Mouse (Mus musculus): ENCODE measurements around the gene Cox4i1. TPM values are rescaled to one million over a fixed set of nuclear protein-coding genes. Genes with fewer than 3 reads are reported as not detected.

Gene Cox4i1
- polyA plus RNA-seq (2015; fragmentation: Nextera tagmentation; extraction: Ambion mirVana), result 1,028 and 1,049 TPM in 2 replicates

DNA sequence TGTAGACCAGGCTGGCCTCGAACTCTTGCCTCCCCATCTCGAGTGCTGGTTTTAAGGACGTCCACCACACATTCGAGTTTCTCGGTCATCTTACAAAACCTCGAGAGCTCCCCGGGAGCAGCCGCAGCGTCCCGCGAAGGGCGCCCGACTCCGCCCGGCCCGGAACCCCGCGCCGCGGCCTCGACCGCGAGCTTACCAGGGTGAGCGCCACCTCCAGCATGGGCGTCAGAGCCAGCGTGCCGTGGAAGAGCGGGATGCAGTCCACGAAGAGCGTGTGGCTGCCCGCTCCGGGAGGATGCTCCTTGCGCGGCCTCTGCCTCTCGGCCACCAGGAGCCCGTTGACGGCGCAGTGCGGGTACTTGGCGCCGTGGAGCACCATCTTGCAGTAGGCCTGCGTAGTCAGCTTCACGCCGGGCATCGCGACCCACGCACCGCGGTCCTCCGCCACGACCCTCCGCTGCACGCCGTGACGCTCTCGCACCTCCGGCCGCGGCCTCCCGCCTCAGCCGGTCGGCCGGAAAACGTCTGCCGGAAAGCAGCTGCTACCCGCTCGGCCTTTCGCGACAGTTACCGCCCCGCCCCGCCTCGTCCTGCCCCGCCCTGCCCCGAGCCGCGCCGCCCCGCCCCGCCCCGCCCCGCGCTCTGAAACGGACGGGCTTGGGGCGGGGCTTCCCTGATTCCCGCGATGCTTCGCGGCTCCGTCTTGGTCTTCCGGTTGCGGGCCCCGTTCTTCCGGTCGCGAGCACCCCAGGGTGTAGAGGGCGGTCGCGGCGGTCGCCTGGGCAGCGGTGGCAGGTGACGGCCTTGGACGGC, at the start of gene Cox4i1, which contains the start of gene Gm27021:
Gene Cox4i1, plus strand, starts transcription at position 662 of the 813 bp plus-strand sequence.
Gene Gm27021, minus strand, starts transcription at position 519 of the 813 bp plus-strand sequence.
- H3K4me1 ChIP-seq, result peaks cover 61% of the 10 kb centered on the region
- peak within 1 kb of the TSS; percentile 85 for H3K27ac ChIP-seq
- peak; percentile 94 for ATAC-seq (replicated peaks)
- H3K4me3 ChIP-seq, result peak within 1 kb of the TSS; percentile 98
- WGBS, result under 1% methylated on average over 105 of the region's 105 CpGs
- peak within 1 kb of the TSS; percentile 73 for H3K4me2 ChIP-seq
- H3K9ac ChIP-seq, result peak within 1 kb of the TSS; percentile 97
- H3K9me3 ChIP-seq, result no peaks in the 10 kb centered on the region
- H3K27me3 ChIP-seq (replicated peaks), result no peaks in the 10 kb centered on the region
- H3K36me3 ChIP-seq (replicated peaks), result peaks cover 10% of the 10 kb centered on the region; the same call in 1 of the 2 replicates

GRCm38 (mm10) chr8:120619235-120620180, 48.5 kb upstream of the Cox4i1 start:
- no peak overlapping the region for H3K9ac ChIP-seq
- no peaks in the 10 kb centered on the region for H3K9me3 ChIP-seq
- ATAC-seq (replicated peaks), result no peak
- H3K36me3 ChIP-seq (replicated peaks), result no peaks in the 10 kb centered on the region
- H3K4me1 ChIP-seq, result peaks cover 39% of the 10 kb centered on the region
- H3K27me3 ChIP-seq (replicated peaks), result no peaks in the 10 kb centered on the region
- H3K4me3 ChIP-seq, result no peak overlapping the region
- H3K27ac ChIP-seq, result no peak overlapping the region
- H3K4me2 ChIP-seq, result no peak overlapping the region
- WGBS, result 70% methylated on average over 11 of the region's 11 CpGs

DNA sequence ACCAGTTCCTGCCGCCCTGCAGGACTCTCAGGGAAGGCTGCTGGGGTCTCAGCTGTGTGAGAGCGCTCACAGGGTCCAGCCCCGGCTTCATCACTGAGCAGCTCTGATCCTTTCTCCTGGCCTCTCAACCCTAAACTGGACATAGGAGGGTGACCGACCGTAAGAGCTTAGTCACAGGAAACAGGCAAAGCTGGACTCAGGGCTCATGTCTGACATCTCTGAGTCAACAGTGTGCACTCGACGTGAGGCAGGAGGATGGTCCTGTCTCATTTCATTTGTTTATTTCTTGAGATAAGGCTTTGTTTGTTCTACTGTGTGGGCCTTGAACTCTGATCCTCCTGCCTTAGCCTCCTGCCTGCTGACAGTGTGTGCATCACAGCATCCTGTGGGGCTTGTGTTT, 47.6 kb upstream of the Cox4i1 start:
- Histone ChIP-seq H3K4me3 (no peak overlapping the region), H3K9ac (no peak overlapping the region), H3K27me3 (replicated peaks) (no peaks in the 10 kb centered on the region), H3K4me2 (no peak overlapping the region), H3K9me3 (no peaks in the 10 kb centered on the region), H3K4me1 (peaks cover 39% of the 10 kb centered on the region), H3K27ac (no peak overlapping the region), H3K36me3 (replicated peaks) (no peaks in the 10 kb centered on the region)
- 54% methylated on average over 7 of the region's 7 CpGs for WGBS
- ATAC-seq (replicated peaks), result no peak

- Histone ChIP-seq H3K4me1 (peaks cover 25% of the 10 kb centered on the region), H3K27ac (no peak overlapping the region), H3K4me2 (no peak overlapping the region), H3K9ac (no peak overlapping the region), H3K4me3 (no peak overlapping the region), H3K36me3 (replicated peaks) (no peaks in the 10 kb centered on the region), H3K9me3 (no peaks in the 10 kb centered on the region), H3K27me3 (replicated peaks) (no peaks in the 10 kb centered on the region)
- WGBS, result 51% methylated on average over 14 of the region's 14 CpGs
- no peak for ATAC-seq (replicated peaks)
These were observed 45.9 kb upstream of the Cox4i1 start for GRCm38 (mm10) chr8:120622161-120622560.

DNA sequence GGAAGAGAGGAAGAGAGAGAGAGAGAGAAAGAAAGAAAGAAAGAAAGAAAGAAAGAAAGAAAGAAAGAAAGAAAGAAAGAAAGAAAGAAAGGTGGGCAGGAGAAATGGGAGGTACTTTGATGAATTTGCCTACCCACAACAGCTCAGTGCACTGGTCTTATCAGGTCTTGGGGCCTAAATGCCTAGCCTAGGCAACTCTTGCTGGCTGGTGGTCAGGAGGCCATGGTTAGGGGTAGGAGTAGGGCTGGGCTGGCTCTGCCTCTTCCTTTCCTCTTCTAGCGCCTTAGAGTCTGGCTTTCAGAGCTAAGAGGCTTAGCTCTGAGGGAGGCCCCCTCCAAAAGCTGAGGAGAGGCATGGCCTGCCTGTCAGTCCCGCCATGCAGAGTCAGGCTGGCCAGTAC, 44.4 kb upstream of the Cox4i1 start:
- no peak overlapping the region for H3K9ac ChIP-seq
- H3K4me2 ChIP-seq, result no peak overlapping the region
- no peak for ATAC-seq (replicated peaks)
- H3K36me3 ChIP-seq (replicated peaks), result no peaks in the 10 kb centered on the region
- 16% methylated on average over 2 of the region's 2 CpGs for WGBS
- no peaks in the 10 kb centered on the region for H3K27me3 ChIP-seq (replicated peaks)
- no peaks in the 10 kb centered on the region for H3K9me3 ChIP-seq
- H3K4me3 ChIP-seq, result no peak overlapping the region
- peaks cover 13% of the 10 kb centered on the region for H3K4me1 ChIP-seq
- H3K27ac ChIP-seq, result no peak overlapping the region

- H3K9me3 ChIP-seq, result no peaks in the 10 kb centered on the region
- no peaks in the 10 kb centered on the region for H3K36me3 ChIP-seq (replicated peaks)
- H3K9ac ChIP-seq, result no peak overlapping the region
- no peak overlapping the region for H3K27ac ChIP-seq
- 64% methylated on average over 11 of the region's 11 CpGs for WGBS
- no peak overlapping the region for H3K4me2 ChIP-seq
- ATAC-seq (replicated peaks), result no peak
- no peaks in the 10 kb centered on the region for H3K27me3 ChIP-seq (replicated peaks)
- H3K4me1 ChIP-seq, result peaks cover 8% of the 10 kb centered on the region
- no peak overlapping the region for H3K4me3 ChIP-seq
These were observed 41.6 kb upstream of the Cox4i1 start for GRCm38 (mm10) chr8:120626461-120626860.

DNA sequence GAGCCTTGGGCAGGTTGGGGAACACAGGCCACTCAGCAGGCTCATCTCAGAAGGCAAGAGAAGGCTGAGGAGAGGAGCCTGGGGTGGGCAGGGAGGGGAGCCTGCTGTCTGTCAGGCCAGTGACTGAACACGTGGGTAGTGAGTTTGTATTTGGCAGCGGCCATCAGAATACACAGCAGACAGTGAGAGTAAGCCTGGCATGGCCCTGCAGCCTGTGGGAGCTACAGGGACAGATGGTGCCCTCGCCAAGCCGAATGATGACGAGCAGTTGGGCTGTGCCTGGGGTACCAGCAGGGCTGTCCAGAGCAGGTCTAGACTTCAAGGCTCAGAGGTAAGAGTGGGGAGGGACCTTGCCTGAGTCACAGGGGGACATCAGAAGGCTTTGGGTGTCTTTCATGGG, 40.7 kb upstream of the Cox4i1 start:
- H3K4me3 ChIP-seq, result no peak overlapping the region
- H3K4me1 ChIP-seq, result no peaks in the 10 kb centered on the region
- H3K27ac ChIP-seq, result no peak overlapping the region
- no peaks in the 10 kb centered on the region for H3K36me3 ChIP-seq (replicated peaks)
- 79% methylated on average over 5 of the region's 5 CpGs for WGBS
- H3K9ac ChIP-seq, result no peak overlapping the region
- no peaks in the 10 kb centered on the region for H3K9me3 ChIP-seq
- no peak for ATAC-seq (replicated peaks)
- H3K4me2 ChIP-seq, result no peak overlapping the region
- no peaks in the 10 kb centered on the region for H3K27me3 ChIP-seq (replicated peaks)

- Histone ChIP-seq H3K36me3 (replicated peaks) (no peaks in the 10 kb centered on the region), H3K9ac (no peak overlapping the region), H3K9me3 (no peaks in the 10 kb centered on the region), H3K4me2 (no peak overlapping the region), H3K27ac (no peak overlapping the region), H3K4me3 (no peak overlapping the region), H3K4me1 (peaks cover 18% of the 10 kb centered on the region), H3K27me3 (replicated peaks) (0 out of 2 replicates have a peak, but pooled peaks cover under 1% of the 10 kb centered on the region)
- no peak for ATAC-seq (replicated peaks)
- WGBS, result 40% methylated on average over 5 of the region's 5 CpGs
These were observed 38.0 kb upstream of the Cox4i1 start for GRCm38 (mm10) chr8:120630031-120630430.

DNA sequence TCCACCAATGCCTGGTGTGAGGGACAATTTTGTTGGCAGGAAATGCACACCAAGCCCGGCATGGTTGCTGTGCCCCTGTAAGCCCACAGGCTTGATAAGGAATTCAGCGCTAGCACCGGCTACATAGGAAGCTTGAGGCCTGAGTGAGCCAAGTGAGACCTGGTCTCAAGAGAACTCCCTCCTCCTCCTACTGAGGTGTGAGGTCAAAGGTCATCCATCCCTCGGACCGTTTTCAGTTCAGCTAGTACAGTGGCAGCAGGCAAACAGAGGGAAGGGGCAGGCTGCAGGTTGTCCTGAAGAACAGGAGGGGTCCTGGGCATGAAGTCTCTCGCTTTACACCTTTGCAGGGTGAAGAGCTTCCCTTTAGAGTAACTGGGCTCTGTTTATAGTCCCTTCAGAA, 37.2 kb upstream of the Cox4i1 start:
- H3K9me3 ChIP-seq, result no peaks in the 10 kb centered on the region
- WGBS, result 59% methylated on average over 6 of the region's 6 CpGs
- no peak overlapping the region for H3K4me3 ChIP-seq
- H3K9ac ChIP-seq, result no peak overlapping the region
- no peak overlapping the region for H3K4me2 ChIP-seq
- ATAC-seq (replicated peaks), result no peak
- 0 out of 2 replicates have a peak, but pooled peaks cover 5% of the 10 kb centered on the region for H3K27me3 ChIP-seq (replicated peaks)
- peaks cover 18% of the 10 kb centered on the region for H3K4me1 ChIP-seq
- H3K27ac ChIP-seq, result no peak overlapping the region
- no peaks in the 10 kb centered on the region for H3K36me3 ChIP-seq (replicated peaks)

- Histone ChIP-seq H3K4me3 (no peak overlapping the region), H3K27me3 (replicated peaks) (0 out of 2 replicates have a peak, but pooled peaks cover 5% of the 10 kb centered on the region), H3K36me3 (replicated peaks) (no peaks in the 10 kb centered on the region), H3K9me3 (no peaks in the 10 kb centered on the region), H3K27ac (no peak overlapping the region), H3K4me2 (no peak overlapping the region), H3K4me1 (peaks cover 18% of the 10 kb centered on the region), H3K9ac (no peak overlapping the region)
- WGBS, result 76% methylated on average over 21 of the region's 21 CpGs
- no peak for ATAC-seq (replicated peaks)
These were observed 36.3 kb upstream of the Cox4i1 start for GRCm38 (mm10) chr8:120631441-120632375.

GRCm38 (mm10) chr8:120632969-120633664, 34.9 kb upstream of the Cox4i1 start:
- no peaks in the 10 kb centered on the region for H3K9me3 ChIP-seq
- H3K4me3 ChIP-seq, result peak overlapping the region; percentile 67
- H3K4me1 ChIP-seq, result peaks cover 18% of the 10 kb centered on the region
- H3K9ac ChIP-seq, result 0 out of 2 replicates have a peak overlapping the region, but pooled peaks have one; percentile 68
- 0 out of 2 replicates have a peak, but pooled peaks cover 5% of the 10 kb centered on the region for H3K27me3 ChIP-seq (replicated peaks)
- no peak for ATAC-seq (replicated peaks)
- H3K4me2 ChIP-seq, result peak overlapping the region; percentile 93
- no peak overlapping the region for H3K27ac ChIP-seq
- no peaks in the 10 kb centered on the region for H3K36me3 ChIP-seq (replicated peaks)
- WGBS, result 17% methylated on average over 17 of the region's 17 CpGs

Measured in midbrain, embryonic 15.5 days (tissue).